Mouse (Mus musculus) spleen, adult 12 weeks (tissue): ENCODE results near the gene Kcng3.

Source experiments
- DNase-seq: peaks from one replicate; pipeline ENCODE4 v3.0.0; 2022; ENCODE audit warnings: low spot score

Gene Kcng3

DNA sequence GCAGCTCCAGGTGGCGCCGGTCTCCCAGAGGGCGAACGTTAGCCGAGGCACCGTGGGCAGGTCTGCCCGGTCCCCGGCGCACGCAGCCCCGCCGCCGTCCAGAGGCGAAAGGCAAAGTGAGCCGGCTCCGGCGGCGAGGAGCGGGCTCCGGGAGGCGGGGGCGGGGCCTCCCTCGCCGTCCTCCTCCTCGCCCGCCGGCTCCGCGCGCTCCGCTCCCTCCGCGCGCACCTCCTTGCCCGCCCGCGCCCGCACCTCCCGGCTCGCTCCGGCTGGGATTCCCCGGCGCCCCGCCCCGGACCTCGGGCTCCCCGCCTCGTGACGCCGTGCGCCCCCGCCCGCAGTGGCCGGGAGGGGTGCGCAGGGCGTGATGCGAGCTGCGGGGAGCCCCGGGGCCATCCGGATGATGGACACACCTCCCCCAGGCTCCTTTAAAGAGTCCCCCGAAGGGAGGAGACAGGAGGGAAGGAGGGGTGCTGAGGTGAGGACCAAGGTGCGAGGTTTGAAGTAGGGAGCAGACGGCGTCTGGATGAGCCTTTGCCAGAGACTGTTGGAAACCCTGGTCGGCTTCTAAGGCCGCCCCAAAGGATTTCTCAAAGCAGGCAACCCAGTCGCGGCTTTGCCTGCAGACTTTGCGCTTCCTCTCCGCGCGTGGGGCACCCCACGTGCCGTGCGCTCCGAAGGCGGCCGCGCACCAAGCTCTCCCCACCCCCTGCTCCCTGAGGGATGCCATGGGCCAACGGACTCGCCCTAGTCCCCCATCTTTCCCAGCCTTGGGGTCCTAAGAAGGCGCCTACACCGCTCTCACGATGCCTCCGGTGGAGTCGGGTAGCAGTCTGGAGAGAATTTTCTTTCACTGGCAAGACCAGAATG, at the start of gene Kcng3:
TSS of gene Kcng3 (minus strand) at position 113 of the 870 bp plus-strand sequence.
- DNase-seq: no peak

DNA sequence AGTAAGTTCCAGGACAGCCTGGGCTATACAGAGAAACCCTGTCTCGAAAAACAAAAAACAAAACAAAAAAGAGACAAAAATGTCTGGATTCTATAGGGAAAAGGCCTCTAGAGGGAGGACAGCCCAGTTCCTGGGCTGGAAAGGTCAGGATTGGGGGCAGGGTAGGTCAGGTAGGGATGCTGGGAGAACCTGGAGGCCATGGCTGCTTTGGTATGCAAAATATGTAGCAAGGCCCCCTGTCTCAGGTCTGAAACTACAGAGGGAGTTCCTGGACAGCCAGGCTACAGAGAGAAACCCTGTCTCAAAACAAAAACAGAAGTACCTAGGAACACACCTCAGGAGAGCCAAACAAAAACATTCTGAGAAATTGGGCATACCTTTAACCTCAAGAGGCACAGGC, 45.7 kb upstream of the Kcng3 start:
- no peak for DNase-seq

DNA sequence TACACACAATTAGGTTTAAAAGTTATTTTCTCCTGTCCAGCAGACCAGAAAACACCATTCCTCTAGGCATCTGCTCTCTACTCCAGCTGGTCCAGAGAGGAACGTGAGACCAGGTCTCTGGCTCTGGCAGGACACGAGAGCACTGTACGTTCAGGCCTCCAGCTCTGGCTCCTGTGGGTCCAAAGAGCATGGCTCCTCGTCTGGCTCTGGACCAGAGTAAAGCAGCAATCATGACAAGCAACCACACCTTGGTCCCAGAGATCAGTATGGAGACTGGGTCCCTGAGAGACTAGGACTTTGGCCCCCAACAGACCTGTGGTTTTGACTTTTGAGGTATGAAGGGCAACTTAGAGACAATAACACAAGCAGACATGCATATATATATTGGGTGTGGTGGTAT, 41.0 kb upstream of the Kcng3 start:
- no peak for DNase-seq

DNA sequence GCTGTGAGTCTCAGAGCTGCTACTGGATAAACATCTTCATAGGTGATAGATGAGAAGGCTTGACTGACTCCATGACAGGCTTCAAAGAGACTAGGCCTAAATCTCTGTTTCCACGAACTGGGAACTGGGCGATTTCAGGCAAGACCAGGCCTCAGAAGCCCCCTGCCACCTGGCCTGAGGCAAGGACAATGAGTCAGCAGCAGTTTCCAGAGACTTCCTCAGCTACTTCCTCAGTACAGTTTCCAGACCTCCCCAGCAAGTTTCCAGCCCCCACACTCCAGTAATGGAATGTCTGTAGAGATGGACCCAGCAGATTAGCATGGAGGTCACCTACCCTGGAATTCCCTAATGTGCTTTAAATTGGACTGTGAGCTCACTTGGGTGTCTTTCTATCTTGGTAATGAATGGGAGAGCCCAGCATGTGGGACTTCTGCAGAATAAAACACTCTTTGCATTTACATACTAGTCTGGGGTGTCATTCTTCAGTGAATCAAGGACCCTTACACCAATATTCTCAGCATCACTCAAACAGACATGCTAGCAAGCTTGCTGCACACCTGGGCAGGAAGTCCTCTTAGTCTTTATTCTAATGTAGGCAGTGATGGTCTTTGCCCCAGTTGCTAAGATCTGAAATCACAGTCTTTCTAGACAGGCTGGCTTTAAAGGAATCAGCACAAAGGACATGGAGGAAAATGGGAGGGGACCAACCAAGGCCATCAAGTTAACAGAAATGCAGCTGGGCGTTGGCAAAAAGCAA, 36.4 kb upstream of the Kcng3 start:
- no peak for DNase-seq

DNA sequence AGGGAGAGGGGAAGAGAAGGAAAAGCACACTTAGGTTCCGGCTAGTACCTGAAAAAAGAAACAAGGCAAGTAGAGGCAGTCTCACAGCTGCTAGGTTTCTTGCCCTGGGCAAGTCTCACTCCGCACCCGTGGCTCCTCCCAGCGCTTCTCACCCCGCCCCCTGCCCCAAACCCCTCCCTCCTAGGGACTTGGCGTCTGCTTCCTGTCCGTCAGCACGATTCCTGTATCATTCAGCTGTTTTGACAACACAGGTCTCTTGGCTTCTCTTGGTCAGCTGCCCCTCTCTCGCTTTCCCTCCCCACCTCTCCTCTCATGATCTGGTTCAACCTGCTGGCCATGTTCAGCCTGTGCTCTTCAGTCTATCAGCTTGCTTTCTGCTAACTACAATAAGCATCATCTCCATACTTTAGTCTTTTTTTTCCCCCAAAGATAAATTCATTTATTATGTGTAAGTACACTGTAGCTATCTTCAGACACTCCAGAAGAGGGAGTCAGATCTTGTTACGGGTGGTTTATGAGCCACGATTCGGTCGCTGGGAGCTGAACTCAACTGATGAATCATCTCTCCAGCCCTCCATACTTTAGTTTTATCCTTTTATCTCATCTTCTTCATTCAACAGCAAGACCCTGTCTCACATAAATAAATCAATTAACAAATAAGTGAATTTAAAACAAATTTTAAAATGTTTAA, 35.0 kb upstream of the Kcng3 start:
- no peak for DNase-seq

DNA sequence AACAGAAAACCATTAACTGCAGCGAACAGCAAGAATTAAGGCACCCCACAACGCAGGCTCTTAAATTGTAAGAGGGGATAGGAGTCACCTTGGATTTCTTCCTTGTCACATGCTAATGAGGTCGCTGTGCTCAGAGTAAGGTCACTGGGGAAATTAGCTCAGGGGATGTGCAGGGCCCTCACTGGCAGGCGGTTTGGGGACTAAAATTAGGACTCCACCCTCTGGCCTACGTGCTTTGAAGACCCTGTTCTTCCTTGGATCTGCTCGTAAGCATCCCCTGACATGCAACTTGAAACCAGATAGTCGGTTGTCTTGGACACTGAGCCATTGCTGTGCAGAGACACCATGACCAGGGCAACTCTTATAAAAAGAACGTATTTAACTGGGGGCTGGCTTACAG, 33.1 kb upstream of the Kcng3 start:
- no peak for DNase-seq

DNA sequence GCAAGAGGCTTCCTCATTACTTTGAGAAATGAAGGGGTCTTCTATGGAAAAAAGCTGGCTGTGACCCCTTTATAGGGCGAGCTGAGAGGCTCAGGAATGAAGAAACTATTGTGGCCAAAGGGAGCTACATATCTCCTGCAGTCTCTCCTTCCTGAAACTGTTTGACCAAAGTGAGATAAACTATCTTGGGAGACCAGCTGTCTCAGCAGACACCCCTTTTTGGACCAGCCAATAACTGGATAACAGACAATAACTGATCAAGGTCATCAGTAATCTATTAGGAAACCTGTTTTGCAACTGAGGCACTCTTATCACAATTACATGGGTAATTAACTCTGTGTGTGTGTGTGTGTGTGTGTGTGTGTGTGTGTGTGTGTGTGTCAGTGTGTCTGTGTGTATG, 27.2 kb upstream of the Kcng3 start:
- no peak for DNase-seq

DNA sequence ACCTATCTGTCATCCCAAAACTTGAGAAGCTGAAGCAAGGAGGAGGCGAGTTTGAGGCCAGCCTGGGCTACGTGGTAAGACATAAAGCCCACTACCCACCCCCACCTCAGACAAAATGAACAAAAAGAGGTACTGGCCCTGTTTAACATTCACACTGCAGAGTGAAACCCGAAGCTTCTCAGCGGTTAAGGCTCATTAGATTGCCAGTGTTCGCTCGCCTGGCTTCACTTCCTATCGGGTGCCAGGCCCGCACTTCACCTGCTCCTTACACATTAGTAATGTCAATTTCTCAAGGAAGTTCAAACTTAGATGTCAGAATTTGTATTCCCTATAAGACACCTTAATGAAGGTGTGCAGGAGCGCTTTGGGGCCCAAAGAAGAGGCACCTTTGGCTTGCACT, 25.7 kb upstream of the Kcng3 start:
- DNase-seq: no peak

DNA sequence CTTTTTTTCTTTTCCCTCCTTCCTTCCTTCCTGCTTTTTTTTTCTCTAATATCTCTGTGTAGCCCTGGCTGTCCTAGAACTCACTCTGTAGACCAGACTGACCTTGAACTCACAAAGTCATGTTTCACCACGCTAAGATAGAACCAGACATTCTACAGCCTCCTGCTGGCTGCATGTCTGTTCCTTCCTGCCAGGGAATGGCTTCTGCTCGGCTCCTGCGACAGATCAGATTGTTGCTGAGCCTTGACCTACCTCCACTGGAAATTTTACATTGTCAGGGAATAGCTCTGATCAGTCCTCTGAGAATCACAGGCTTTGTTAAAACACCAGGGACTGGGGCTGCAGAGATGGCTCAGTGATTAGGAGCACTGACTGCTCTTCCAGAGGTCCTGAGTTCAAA, 24.0 kb upstream of the Kcng3 start:
- no peak for DNase-seq

DNA sequence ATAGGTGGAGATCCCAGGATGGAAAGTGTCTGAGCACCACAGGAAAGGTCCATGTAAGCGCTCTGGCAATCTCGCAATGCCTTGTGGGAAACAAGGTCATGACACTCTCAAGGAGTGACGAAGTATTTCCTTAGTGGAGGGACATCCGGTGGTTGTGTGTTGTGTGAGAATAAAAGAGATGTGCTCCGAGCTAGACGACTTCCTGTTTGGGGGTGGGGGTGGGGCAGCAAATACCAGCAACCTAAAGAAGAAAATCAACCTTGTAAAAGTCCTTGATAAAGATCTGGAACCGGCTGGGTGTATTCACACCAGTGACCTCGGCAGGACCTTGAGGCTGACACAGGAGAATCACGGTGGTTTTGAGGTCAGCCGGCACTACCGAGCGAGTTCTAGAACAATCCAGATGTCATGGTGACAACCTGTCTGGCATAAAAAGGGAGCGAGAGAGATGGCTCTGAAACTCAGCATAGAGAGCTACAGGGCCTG, 23.0 kb upstream of the Kcng3 start:
- DNase-seq: no peak

DNA sequence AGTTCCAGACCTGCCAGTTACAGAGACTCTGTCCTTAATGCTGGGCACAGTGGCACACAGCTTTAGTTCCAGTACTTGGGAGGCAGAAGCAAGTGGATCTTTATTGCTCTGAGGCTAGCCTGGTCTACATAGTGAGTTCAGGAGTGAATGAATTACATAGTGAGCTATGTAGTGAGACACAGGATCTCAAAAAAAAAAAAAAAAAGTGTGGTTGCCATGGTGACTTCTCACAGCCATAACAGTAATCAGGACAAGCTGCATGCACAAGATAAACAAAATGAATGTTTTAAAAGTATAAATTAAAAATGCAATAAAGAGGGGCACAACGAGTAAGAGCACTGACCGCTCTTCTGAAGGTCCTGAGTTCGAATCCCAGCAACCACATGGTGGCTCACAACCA, 21.9 kb upstream of the Kcng3 start:
- no peak for DNase-seq

DNA sequence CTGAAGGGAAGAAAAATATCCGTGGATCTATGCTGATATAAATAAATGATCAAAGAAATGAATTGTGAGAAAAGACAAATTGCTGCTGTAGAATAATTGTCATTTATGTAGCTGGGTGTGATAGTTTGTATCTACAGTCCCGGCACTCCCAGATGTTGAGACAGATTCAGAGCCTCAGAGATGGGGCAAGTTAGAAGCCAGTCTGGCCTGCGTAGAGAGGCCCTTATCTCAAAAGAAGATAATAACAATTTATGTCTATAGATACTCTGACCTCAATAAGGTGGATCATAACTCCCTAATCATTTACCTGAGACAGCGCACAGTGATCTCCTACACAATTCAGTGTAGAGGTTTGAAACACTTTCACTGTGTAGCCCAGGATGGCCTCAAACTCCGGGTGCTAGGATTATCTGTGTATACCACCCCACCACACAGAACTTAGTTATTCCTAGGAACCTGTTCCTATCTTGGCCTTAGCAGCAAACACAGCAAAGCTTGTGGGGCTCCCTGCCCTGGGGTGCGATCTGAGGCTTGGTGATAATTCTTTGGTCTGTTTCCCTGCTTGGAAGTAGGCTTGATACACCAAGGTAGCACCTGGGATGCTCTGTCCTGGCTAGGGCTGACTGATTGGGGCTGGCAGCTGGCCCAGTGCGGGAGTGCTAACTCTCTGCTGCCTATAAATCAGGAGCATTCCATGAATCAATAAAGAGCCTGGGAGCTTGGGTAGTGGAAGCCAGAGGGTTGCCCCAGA, 19.4 kb upstream of the Kcng3 start:
- DNase-seq: no peak

DNA sequence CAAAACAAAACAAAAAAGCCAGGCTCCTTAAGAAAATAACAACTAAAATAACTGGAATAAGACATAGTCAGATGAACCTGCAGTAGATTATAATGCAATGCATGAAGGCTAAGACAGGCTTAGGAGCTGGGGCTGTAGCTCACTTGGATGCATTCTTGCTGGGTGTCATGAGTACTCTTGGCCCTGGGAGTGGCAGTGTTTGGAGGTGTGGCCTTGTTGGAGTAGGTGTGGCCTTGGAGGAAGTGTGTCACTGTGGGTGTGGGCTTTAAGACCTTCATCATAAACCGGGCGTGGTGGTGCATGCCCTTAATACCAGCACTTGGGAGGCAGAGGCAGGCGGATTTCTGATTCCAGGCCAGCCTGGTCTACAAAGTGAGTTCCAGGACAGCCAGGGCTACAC, 18.3 kb upstream of the Kcng3 start:
- DNase-seq: peak; percentile 21

DNA sequence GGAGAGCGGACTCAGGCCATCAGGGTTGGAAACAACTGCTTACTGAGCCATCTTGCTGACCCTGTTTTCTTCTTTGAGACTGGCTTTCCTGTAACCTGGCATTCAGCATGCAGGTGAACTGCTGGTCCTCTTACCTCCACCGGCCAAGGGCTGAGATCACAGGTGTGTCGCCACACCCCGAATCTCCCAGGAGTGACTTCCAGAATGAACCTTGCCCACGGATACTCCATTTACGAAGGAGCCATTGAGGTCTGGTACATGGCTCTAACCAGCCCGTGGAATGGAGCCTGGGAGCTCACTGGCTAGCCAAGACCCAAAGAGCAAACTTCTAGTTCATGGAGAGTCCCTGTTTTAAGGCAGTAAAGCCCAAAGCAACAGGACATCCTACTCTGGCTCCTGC, 15.7 kb upstream of the Kcng3 start:
- no peak for DNase-seq

DNA sequence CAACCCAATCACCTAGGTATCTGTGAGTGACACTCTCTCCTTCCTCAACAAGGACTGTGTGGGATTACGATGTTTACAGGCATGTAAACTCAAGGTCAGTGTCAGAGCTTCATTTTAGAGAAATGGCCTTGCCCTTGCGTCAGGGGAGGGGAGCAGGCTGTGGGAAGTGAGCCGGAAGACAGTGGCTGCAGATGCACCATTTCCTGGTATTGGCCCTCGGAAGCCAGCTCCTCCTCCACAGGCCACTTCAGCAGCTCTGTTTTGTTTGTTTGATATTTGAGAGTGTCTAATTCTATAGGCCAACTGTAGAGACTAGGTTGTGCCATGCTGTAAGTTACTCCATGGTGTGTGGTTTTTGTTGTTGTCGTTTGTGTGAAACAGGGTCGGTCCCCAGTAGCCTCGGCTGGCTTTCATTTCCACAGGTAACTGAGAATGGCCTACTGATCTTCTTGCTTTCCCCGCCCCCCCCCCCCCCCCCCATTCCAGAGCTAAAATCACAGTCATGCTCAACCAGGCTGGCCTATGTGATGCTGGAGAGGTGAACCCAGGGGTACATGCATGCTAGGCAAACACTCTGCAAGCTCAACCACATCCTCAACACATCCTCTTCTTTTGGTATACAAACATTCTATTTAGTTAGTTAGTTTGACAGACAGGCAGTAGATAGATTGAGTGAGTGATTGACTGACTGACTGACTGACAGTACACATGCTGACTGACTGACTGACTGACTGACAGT, 14.9 kb upstream of the Kcng3 start:
- no peak for DNase-seq

DNA sequence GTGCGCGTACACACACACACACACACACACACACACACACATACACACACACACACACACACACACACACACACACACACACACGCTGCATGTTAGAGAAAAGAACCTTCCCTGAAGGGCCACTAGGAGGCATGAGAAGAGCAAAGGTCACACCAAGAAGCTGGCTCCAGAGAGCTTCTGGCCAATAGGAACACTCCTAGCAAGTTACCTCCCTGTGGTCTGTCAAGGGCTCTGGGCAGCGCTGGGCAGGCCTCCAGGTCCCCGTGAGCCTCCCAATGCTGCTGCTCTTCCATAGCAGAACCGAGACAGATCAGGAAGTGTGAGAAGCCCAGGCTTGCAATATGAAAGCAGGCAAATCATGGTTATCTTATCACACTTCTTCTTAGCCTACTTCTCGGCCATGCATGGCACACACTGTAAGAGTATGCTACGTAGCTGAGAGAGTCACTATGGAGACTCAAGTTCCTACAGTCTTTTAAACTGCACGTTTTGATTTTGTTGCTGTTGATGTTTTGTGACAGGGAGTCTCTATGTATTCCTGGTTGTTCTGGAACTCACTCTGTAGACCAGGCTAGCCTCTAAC, 13.6 kb upstream of the Kcng3 start:
- DNase-seq: peak; percentile 48

DNA sequence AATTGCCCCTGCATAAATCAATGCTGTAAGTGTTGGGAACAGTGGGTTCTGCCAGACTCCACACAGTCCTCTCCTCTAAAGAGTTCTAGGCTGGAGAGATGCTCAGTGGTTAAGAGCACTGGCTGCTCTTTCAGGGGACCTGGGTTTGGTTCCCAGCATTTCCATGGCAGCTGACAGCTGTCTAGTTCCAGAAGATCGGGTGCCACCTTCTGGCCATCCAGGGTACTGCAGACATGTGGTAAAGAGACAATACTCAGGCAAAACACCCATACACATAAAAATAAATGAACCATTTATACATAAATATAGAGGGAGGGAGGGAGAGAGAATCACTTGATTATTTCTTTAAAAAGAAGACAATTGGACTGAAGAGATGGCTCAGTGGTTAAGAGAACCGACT, 5.7 kb upstream of the Kcng3 start:
- peak; percentile 61 for DNase-seq

DNA sequence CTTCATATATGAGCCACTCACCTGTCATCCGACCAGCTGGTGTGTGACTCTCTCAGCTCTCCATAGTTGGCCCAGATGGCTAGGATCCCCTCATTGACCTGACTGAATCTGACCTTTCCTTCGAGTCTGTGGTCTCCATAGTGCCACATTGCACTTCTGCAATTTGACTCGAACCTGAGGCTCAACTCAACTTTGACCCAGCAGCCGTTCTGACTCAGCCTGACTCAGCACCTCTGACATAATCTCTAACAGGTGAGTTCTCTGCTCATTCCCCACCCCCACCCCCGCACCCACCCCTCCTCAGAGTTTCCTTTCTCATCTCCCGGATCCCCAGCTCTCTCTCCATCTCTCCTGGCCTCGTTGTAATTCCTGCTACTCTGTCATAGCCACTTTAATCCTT, 4.7 kb upstream of the Kcng3 start:
- DNase-seq: no peak

DNA sequence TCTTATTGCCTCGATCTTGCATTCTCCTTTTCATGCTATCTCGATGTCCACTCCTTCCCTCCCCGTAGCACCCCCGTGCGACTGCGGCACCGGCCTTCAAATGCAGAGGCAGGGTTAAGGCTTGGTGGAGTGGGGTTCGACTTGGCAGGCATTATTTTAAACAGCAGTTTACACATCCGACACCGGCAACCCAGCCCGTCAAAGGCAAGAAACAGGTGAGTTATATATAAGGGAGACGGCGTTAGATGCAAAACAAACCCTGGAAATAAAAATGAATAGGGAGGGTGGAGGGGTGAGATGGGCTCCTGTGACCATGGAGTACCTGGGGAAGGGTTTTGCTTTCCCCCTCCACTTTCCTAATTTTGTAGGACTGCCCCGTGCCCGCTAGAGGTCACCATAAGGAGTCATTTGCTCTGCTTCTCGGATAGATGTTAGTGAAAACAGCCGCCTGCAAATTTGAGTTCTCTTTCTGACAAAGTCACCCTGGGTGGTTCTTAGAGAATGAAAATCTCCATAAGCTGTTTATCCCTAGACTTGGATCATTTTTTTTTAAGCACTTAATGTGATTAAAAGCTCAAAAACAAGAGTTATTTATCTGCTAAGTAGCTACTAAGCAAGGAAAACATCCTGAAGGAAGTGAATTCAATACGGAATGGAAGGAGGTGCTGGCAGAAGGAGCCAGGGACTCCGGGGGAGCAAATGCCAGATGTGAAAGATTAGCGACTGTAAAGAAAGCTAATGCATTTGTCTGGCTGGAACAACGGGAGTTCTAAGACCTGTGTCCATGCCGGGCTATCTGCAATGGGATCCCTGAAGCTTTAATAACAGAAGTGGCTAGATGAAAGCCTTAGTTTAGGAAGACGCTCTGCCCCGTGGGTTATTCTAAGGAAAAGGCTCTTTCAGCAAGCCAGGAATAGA, 1.2 kb upstream of the Kcng3 start:
- peak; percentile 53 for DNase-seq
